Mouse (Mus musculus) midbrain, embryonic 16.5 days (tissue): ENCODE results near the gene Yy1. TPM values are rescaled to one million over a fixed set of nuclear protein-coding genes. Genes with fewer than 3 reads are reported as not detected.
"Not testable (repeated sequence)": the region's sequence is repeated elsewhere in the genome, so short reads cannot be mapped to it uniquely, and the experiment has no call there.

Experiments
- ATAC-seq: fragments of 200-750 bp; cut with Nextera tagmentation; 2 replicates; pipeline ENCODE4 v1.8.0; 2017; ENCODE audit warnings: moderate TSS enrichment
- H3K27ac ChIP-seq: fragments of 300-500 bp; sonication (generic); 2 replicates; pipeline ENCODE4 v1.5.1; 2014; ENCODE audit warnings: mild to moderate bottlenecking, low read length, mixed read lengths
- H3K27me3 ChIP-seq: fragments of 300-500 bp; sonication (generic); 2 replicates; pipeline ENCODE4 v1.6.1; 2014; ENCODE audit warnings: low read depth, low read length, mixed read lengths; ENCODE audit not compliant: control insufficient read depth, insufficient read depth
- H3K36me3 ChIP-seq: fragments of 300-500 bp; sonication (generic); 2 replicates; pipeline ENCODE4 v1.6.1; 2014; ENCODE audit warnings: mild to moderate bottlenecking, low read length, moderate library complexity, mixed read lengths; ENCODE audit not compliant: control insufficient read depth, insufficient read depth
- H3K4me1 ChIP-seq: fragments of 300-500 bp; sonication (generic); 2 replicates; pipeline ENCODE4 v1.6.1; 2014; ENCODE audit warnings: mild to moderate bottlenecking, low read length, mixed read lengths; ENCODE audit not compliant: control insufficient read depth, insufficient read depth
- H3K4me2 ChIP-seq: fragments of 300-500 bp; sonication (generic); 2 replicates; pipeline ENCODE4 v1.6.1; 2014; ENCODE audit warnings: mild to moderate bottlenecking, low read length, mixed read lengths
- H3K4me3 ChIP-seq: fragments of 300-500 bp; sonication (generic); 2 replicates; pipeline ENCODE4 v1.5.1; 2014; ENCODE audit warnings: low read depth, mild to moderate bottlenecking, low read length, moderate library complexity, mixed read lengths
- H3K9ac ChIP-seq: fragments of 300-500 bp; sonication (generic); 2 replicates; pipeline ENCODE4 v1.6.1; 2014; ENCODE audit warnings: low read depth, low read length, mixed read lengths
- H3K9me3 ChIP-seq: fragments of 300-500 bp; sonication (generic); replicated peaks from 2 replicates; pipeline ENCODE4 v1.6.1; 2014; ENCODE audit warnings: mild to moderate bottlenecking, low read length, mixed read lengths; ENCODE audit not compliant: control insufficient read depth, poor library complexity, severe bottlenecking
- WGBS: fragments of 180-500 bp; shearing (Covaris S2); extraction: QIAGEN DNeasy Blood & Tissue Kit; methylation state at CpG from one replicate; pipeline ENCODE4 v1.1.7; 2014; 5-methylcytosine and 5-hydroxymethylcytosine counted together
- polyA plus RNA-seq: library from polyadenylated mRNA; unstranded; fragments of >200 nt; fragmentation: Nextera tagmentation; extraction: Ambion mirVana; gene quantifications from 2 replicates; pipeline ENCODE4 v1.2.1, GENCODE M21; 2015

Gene Yy1
- polyA plus RNA-seq, 1 experiment from 2014 or later: 10.3 TPM

- Histone ChIP-seq H3K4me2 (peak overlapping the region; percentile 83), H3K27ac (peak overlapping the region; percentile 59), H3K4me1 (peaks cover 35% of the 10 kb centered on the region), H3K9ac (peak overlapping the region; percentile 81), H3K27me3 (no peaks in the 10 kb centered on the region), H3K9me3 (no peaks in the 10 kb centered on the region), H3K36me3 (no peaks in the 10 kb centered on the region), H3K4me3 (peak overlapping the region; percentile 81)
- ATAC-seq: peak; percentile 23
- 1% methylated on average over 51 of the region's 51 CpGs for WGBS
These were observed 42.6 kb downstream of the Yy1 start for GRCm38 (mm10) chr12:108835208-108835839.

DNA sequence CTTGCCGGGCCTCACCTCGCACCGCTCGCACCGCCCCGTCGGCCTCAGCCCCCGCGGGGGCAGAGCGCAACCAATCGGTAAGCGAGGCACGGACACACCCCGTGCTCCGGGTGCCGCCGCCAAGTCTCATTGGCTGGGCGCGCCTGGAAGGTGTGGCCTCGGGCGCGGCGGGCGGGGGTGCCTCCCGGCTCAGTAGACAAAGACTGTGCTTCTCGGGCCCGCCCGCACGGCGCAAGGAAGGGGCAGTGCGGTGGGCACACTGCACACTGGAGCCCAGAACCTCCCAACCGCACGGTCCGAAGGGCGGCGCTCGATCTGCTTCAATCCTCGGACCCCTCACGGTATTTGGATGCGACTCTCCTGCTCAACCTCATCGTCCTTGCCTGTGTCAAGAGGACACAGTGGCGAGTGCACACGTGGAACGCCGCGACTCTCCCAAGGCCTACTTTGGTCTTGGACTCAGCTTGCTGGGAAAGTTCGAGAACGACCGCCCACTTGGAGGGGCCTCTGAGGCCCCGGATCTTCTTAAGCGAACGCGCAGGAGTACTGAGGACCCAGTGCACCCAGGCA lies 43.2 kb downstream of the Yy1 start, which contains the start of the genes Slc25a29 and Slc25a47:
Gene Slc25a29 (minus strand): TSS at position 44 of the 570 bp plus-strand sequence.
Gene Slc25a47 (plus strand): TSS at position 207 of the 570 bp plus-strand sequence.
- peak within 1 kb of the TSS; percentile 81 for H3K4me3 ChIP-seq
- H3K9me3 ChIP-seq: no peaks in the 10 kb centered on the region
- WGBS: under 1% methylated on average over 45 of the region's 53 CpGs
- peak within 1 kb of the TSS; percentile 83 for H3K4me2 ChIP-seq
- peak; percentile 99 for ATAC-seq
- peaks cover 35% of the 10 kb centered on the region for H3K4me1 ChIP-seq
- no peaks in the 10 kb centered on the region for H3K27me3 ChIP-seq
- H3K27ac ChIP-seq: peak within 1 kb of the TSS; percentile 70
- peak within 1 kb of the TSS; percentile 86 for H3K9ac ChIP-seq
- no peaks in the 10 kb centered on the region for H3K36me3 ChIP-seq

DNA sequence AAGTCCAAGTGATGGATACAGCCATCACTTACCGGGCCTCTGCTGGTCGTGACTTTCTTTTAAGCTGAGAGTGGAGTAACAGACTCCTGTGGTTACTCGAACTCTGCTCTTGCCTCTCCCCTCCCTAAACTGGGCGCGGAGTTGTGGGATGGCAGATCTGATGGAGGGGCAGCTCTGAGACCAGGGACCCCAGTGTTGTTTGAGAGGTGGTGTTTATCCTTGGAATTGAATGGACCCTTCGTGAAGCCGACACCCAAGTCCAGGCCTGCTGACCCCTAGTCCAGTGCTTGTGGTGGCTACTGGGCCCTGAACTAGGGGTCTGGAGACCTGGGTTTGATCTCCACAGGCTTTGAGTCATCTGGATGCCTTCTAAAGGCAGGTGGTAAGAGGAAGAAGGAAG lies 43.9 kb downstream of the Yy1 start:
- H3K27ac ChIP-seq: peak overlapping the region; percentile 70; the same call in 1 of the 2 replicates
- no peak for ATAC-seq
- H3K4me3 ChIP-seq: peak overlapping the region; percentile 81
- H3K9me3 ChIP-seq: no peaks in the 10 kb centered on the region
- peaks cover 35% of the 10 kb centered on the region for H3K4me1 ChIP-seq
- H3K27me3 ChIP-seq: no peaks in the 10 kb centered on the region
- peak overlapping the region; percentile 86 for H3K9ac ChIP-seq
- H3K4me2 ChIP-seq: peak overlapping the region; percentile 83
- H3K36me3 ChIP-seq: no peaks in the 10 kb centered on the region
- WGBS: 67% methylated on average over 7 of the region's 7 CpGs

DNA sequence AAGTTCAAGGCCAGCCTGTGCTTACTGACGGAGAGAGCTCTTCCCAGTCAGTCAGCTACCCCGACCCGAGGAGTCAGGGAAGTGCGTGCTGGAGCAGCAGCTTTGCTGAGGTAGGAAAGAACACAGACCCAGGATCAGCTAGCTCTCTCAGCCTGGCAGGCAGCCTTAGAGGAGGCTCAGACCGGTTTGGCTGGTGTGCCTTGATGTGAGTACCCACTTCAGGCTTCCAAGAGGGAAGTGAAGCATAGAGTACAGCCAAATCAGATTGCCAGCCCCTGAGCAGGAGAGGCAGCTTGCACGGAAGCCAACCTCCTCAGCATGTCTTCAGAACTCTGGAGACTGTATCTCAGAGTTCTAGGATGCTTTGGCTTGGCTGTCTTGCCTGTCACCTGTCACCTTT lies 48.4 kb downstream of the Yy1 start:
- Histone ChIP-seq H3K4me3 (no peak overlapping the region), H3K36me3 (peaks cover 7% of the 10 kb centered on the region), H3K27ac (no peak overlapping the region), H3K9me3 (no peaks in the 10 kb centered on the region), H3K9ac (no peak overlapping the region), H3K4me2 (no peak overlapping the region), H3K27me3 (no peaks in the 10 kb centered on the region), H3K4me1 (peaks cover 24% of the 10 kb centered on the region)
- 90% methylated on average over 6 of the region's 6 CpGs for WGBS
- no peak for ATAC-seq

DNA sequence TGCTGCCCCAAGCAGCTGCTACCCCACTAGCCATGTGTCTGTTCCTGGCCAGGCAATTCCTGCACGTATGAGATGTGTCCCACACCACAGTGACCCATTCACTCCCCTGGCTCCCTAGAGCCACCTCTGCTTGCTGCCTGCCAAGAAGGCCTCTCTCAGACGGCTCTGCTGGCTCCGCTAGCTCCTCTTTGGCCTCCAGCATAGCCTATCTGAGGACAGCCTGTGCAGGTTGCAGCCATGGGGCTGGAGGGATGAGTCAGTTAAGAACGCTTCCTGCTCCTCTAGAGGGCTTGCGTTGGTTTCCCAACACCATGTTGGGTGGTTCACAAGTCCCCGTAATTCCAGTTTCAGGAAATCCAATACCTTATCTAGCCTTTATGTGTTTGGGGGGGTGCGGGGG lies 49.9 kb downstream of the Yy1 start:
- H3K4me2 ChIP-seq: no peak overlapping the region
- no peak for ATAC-seq
- peaks cover 10% of the 10 kb centered on the region for H3K4me1 ChIP-seq
- no peaks in the 10 kb centered on the region for H3K9me3 ChIP-seq
- H3K36me3 ChIP-seq: peaks cover 7% of the 10 kb centered on the region
- WGBS: 87% methylated on average over 7 of the region's 7 CpGs
- no peaks in the 10 kb centered on the region for H3K27me3 ChIP-seq
- no peak overlapping the region for H3K9ac ChIP-seq
- no peak overlapping the region for H3K27ac ChIP-seq
- no peak overlapping the region for H3K4me3 ChIP-seq

DNA sequence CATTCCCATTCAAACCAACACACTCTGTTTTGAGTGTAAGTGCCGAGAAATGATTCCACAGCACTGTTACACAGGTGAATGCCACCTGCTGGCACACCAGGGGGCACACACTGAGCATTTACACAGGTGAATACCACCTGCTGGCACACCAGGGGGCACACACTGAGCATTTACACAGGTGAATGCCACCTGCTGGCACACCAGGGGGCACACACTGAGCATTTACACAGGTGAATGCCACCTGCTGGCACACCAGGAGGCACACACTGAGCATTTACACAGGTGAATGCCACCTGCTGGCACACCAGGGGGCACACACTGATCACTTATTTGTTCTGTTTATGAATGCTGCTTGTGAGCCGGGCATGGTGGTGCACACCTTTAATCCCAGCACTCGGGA lies 55.3 kb downstream of the Yy1 start:
- H3K9ac ChIP-seq, H3K4me1 ChIP-seq, ATAC-seq, H3K36me3 ChIP-seq, H3K27ac ChIP-seq, H3K9me3 ChIP-seq, H3K4me3 ChIP-seq, H3K4me2 ChIP-seq, H3K27me3 ChIP-seq: not testable (repeated sequence)
- WGBS: 95% methylated on average over 3 of the region's 3 CpGs

GRCm38 (mm10) chr12:108849488-108850022 lies 56.8 kb downstream of the Yy1 start:
- no peak overlapping the region for H3K27ac ChIP-seq
- no peaks in the 10 kb centered on the region for H3K9me3 ChIP-seq
- no peaks in the 10 kb centered on the region; the same call in 1 of the 2 replicates for H3K4me1 ChIP-seq
- ATAC-seq: no peak
- H3K9ac ChIP-seq: no peak overlapping the region
- no peak overlapping the region for H3K4me2 ChIP-seq
- H3K27me3 ChIP-seq: no peaks in the 10 kb centered on the region
- WGBS: 87% methylated on average over 4 of the region's 4 CpGs
- no peak overlapping the region for H3K4me3 ChIP-seq
- peaks cover 3% of the 10 kb centered on the region; the same call in 1 of the 2 replicates for H3K36me3 ChIP-seq

DNA sequence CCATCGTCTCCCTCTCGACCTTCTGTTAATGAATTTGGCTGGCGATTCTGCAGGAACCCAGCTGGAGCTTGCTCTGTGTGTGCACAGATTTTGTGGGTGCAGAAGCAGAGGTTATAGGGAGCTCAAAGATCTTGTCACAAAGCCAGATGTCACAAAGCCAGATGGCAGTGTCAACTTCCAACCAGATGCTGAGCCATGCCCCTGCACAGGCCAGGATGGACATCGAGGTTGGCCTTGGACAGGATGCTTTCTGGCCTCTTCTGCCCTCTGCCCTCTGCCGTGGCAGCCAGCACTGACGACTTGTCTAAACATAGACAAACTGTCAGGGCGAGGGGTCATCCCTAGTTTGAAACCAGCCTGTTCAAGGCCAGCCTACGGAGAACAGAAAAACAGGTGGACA lies 57.4 kb downstream of the Yy1 start:
- H3K27me3 ChIP-seq: no peaks in the 10 kb centered on the region
- WGBS: 62% methylated on average over 8 of the region's 8 CpGs
- no peaks in the 10 kb centered on the region for H3K36me3 ChIP-seq

DNA sequence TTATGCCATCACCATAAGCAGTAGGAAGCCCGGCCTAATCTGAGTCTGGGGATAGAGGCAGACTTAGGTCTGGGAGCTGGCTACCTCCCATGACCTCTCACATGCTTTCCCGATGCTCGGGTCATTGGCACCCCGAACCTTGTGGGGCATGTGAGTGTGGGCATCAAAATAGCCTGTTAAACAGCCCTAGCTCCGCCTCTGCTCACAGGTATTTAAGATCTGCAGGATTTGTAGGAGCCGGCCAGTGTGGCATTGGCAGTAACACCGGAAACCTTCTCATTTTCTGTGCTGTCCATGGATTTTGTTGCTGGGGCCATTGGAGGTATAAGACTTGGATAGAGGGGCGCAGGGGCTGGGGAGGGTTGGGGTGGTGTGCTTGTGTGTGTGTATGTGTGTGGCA lies 58.1 kb downstream of the Yy1 start:
- H3K4me2 ChIP-seq: no peak overlapping the region

More for the DNA sequence above, 57.4 kb downstream of the Yy1 start:
- H3K4me3 ChIP-seq: no peak overlapping the region
- H3K4me2 ChIP-seq: no peak overlapping the region
- H3K27ac ChIP-seq: no peak overlapping the region
- ATAC-seq: no peak
- H3K4me1 ChIP-seq: no peaks in the 10 kb centered on the region; the same call in 1 of the 2 replicates
- H3K9me3 ChIP-seq: no peaks in the 10 kb centered on the region
- no peak overlapping the region for H3K9ac ChIP-seq

More for the DNA sequence above, 58.1 kb downstream of the Yy1 start:
- no peaks in the 10 kb centered on the region; the same call in 1 of the 2 replicates for H3K4me1 ChIP-seq
- no peaks in the 10 kb centered on the region for H3K27me3 ChIP-seq
- no peaks in the 10 kb centered on the region for H3K36me3 ChIP-seq
- 84% methylated on average over 8 of the region's 8 CpGs for WGBS
- no peak for ATAC-seq
- H3K9me3 ChIP-seq: no peaks in the 10 kb centered on the region
- H3K4me3 ChIP-seq: no peak overlapping the region
- H3K9ac ChIP-seq: no peak overlapping the region
- H3K27ac ChIP-seq: no peak overlapping the region
